Mouse (Mus musculus): ENCODE measurements around the gene Mafb. TPM values are rescaled to one million over a fixed set of nuclear protein-coding genes. Genes with fewer than 3 reads are reported as not detected.
A peak's percentile ranks its signal among the peaks of the same experiment; 100 is the strongest.

The Mafb gene
- polyA plus RNA-seq, 1 experiment = 11.6 TPM

- H3K4me1 ChIP-seq (ENCODE audit: control insufficient read depth, insufficient read depth, low read length) = no peaks in the 10 kb centered on the region
- TF ChIP-seq CTCF (IDR thresholded peaks at IDR 0.05; ENCODE audit: extremely low read depth, insufficient read depth, low read length) (no peak), POLR2A (IDR thresholded peaks at IDR 0.05; ENCODE audit: extremely low read depth, insufficient read depth, low read length) (no peak)
- H3K4me3 ChIP-seq (ENCODE audit: insufficient read depth, low read length) = no peak overlapping the region
- no peak overlapping the region for H3K27ac ChIP-seq (ENCODE audit: insufficient read depth, low read length)
These were observed 21.7 kb upstream of the Mafb start for GRCm38 (mm10) chr2:160388596-160388995.

GRCm38 (mm10) chr2:160383418-160383817 lies 16.6 kb upstream of the Mafb start:
- TF ChIP-seq CTCF (IDR thresholded peaks at IDR 0.05; ENCODE audit: extremely low read depth, insufficient read depth, low read length) = no peak
- TF ChIP-seq POLR2A (IDR thresholded peaks at IDR 0.05; ENCODE audit: extremely low read depth, insufficient read depth, low read length) = no peak
- Histone ChIP-seq H3K4me3 (ENCODE audit: insufficient read depth, low read length) (no peak overlapping the region), H3K4me1 (ENCODE audit: control insufficient read depth, insufficient read depth, low read length) (no peaks in the 10 kb centered on the region), H3K27ac (ENCODE audit: insufficient read depth, low read length) (no peak overlapping the region)

GRCm38 (mm10) chr2:160378271-160378670 lies 11.4 kb upstream of the Mafb start:
- Histone ChIP-seq H3K4me1 (ENCODE audit: control insufficient read depth, insufficient read depth, low read length) (no peaks in the 10 kb centered on the region), H3K4me3 (ENCODE audit: insufficient read depth, low read length) (no peak overlapping the region), H3K27ac (ENCODE audit: insufficient read depth, low read length) (no peak overlapping the region)
- TF ChIP-seq POLR2A (IDR thresholded peaks at IDR 0.05; ENCODE audit: extremely low read depth, insufficient read depth, low read length) = no peak
- peak; percentile 77 for TF ChIP-seq CTCF (IDR thresholded peaks at IDR 0.05; ENCODE audit: extremely low read depth, insufficient read depth, low read length)

GRCm38 (mm10) chr2:160376236-160376635 lies 9.4 kb upstream of the Mafb start:
- Histone ChIP-seq H3K4me3 (ENCODE audit: insufficient read depth, low read length) (no peak overlapping the region), H3K27ac (ENCODE audit: insufficient read depth, low read length) (no peak overlapping the region), H3K4me1 (ENCODE audit: control insufficient read depth, insufficient read depth, low read length) (no peaks in the 10 kb centered on the region)
- TF ChIP-seq CTCF (IDR thresholded peaks at IDR 0.05; ENCODE audit: extremely low read depth, insufficient read depth, low read length) = no peak
- TF ChIP-seq POLR2A (IDR thresholded peaks at IDR 0.05; ENCODE audit: extremely low read depth, insufficient read depth, low read length) = no peak

- Histone ChIP-seq H3K4me1 (ENCODE audit: control insufficient read depth, insufficient read depth, low read length) (no peaks in the 10 kb centered on the region), H3K4me3 (ENCODE audit: insufficient read depth, low read length) (no peak overlapping the region)
- TF ChIP-seq POLR2A (IDR thresholded peaks at IDR 0.05; ENCODE audit: extremely low read depth, insufficient read depth, low read length) (no peak), CTCF (IDR thresholded peaks at IDR 0.05; ENCODE audit: extremely low read depth, insufficient read depth, low read length) (no peak)
These were observed 3.0 kb upstream of the Mafb start for GRCm38 (mm10) chr2:160369653-160370420.

GRCm38 (mm10) chr2:160368422-160369357 lies 1.8 kb upstream of the Mafb start:
- Histone ChIP-seq H3K4me3 (ENCODE audit: insufficient read depth, low read length) (no peak overlapping the region), H3K4me1 (ENCODE audit: control insufficient read depth, insufficient read depth, low read length) (no peaks in the 10 kb centered on the region), H3K27ac (ENCODE audit: insufficient read depth, low read length) (no peak overlapping the region)
- TF ChIP-seq CTCF (IDR thresholded peaks at IDR 0.05; ENCODE audit: extremely low read depth, insufficient read depth, low read length) = no peak
- TF ChIP-seq POLR2A (IDR thresholded peaks at IDR 0.05; ENCODE audit: extremely low read depth, insufficient read depth, low read length) = no peak

More at GRCm38 (mm10) chr2:160369653-160370420, 3.0 kb upstream of the Mafb start:
- H3K27ac ChIP-seq (ENCODE audit: insufficient read depth, low read length) = no peak overlapping the region

GRCm38 (mm10) chr2:160367448-160368208 lies 763 bp upstream of the Mafb start:
- Histone ChIP-seq H3K4me3 (ENCODE audit: insufficient read depth, low read length) (peak overlapping the region; percentile 33), H3K27ac (ENCODE audit: insufficient read depth, low read length) (peak overlapping the region; percentile 32; the same call in 1 of the 2 replicates), H3K4me1 (ENCODE audit: control insufficient read depth, insufficient read depth, low read length) (no peaks in the 10 kb centered on the region)
- peak; percentile 87 for TF ChIP-seq CTCF (IDR thresholded peaks at IDR 0.05; ENCODE audit: extremely low read depth, insufficient read depth, low read length)
- TF ChIP-seq POLR2A (IDR thresholded peaks at IDR 0.05; ENCODE audit: extremely low read depth, insufficient read depth, low read length) = 0 out of 2 replicates have a peak, but pooled peaks have one; percentile 43

- TF ChIP-seq CTCF (IDR thresholded peaks at IDR 0.05; ENCODE audit: extremely low read depth, insufficient read depth, low read length) (no peak), POLR2A (IDR thresholded peaks at IDR 0.05; ENCODE audit: extremely low read depth, insufficient read depth, low read length) (no peak)
- H3K27ac ChIP-seq (ENCODE audit: insufficient read depth, low read length) = peak overlapping the region; percentile 58; the same call in 1 of the 2 replicates
These were observed 520 bp downstream of the Mafb start for GRCm38 (mm10) chr2:160366111-160366979.

More at GRCm38 (mm10) chr2:160366111-160366979, 520 bp downstream of the Mafb start:
- peak overlapping the region; percentile 33 for H3K4me3 ChIP-seq (ENCODE audit: insufficient read depth, low read length)
- no peaks in the 10 kb centered on the region for H3K4me1 ChIP-seq (ENCODE audit: control insufficient read depth, insufficient read depth, low read length)
